Comparison of ENCODE assay signal across 26 mouse cellular contexts in the genomic region with DNA sequence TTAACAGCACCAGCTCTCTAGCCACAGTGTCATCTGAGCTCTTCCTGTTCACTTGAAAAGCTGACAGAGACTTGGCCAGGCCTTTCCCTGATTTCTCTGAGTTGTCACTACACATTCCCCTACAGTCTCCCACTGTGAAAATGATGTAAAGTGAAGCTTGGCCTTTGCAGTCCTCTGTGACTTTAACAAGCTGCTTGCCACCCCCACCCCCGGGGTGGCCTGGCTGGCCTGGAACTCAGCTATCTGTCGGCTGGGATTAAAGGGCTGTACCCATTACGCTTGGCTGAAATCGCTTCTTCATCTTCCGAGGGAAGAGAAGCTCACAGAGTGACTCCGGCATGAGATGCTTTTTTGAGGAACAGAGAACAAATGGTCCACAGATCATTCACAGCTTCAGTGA. TPM values are rescaled to one million over a fixed set of nuclear protein-coding genes. Genes with fewer than 3 reads are reported as not detected.
A peak's percentile ranks its signal among the peaks of the same experiment; 100 is the strongest.
DNase-seq lines count a peak whose midpoint lies in the region; ATAC-seq and TF ChIP-seq lines count a peak whose summit lies in the region.
"Had no signal": no experiment of that assay in that cellular context is flagged by ENCODE, and none has a peak within 500 bp of the region (broad histone marks: within the 10 kb centered on the region; RNA-seq: fewer than 3 reads in every experiment).

No protein-coding gene starts in this region.

- H3K4me2 ChIP-seq in heart, embryonic 16.5 days (ENCODE audit: low read depth, low read length) = no peak overlapping the region
- H3K4me2 ChIP-seq: forebrain, embryonic 13.5 days; heart, embryonic 15.5 days; hindbrain, embryonic 13.5 days; intestine, embryonic 15.5 days had no signal

- intact Hi-C loops in heart, postnatal 10 days (cut with DNase I) = loop anchor here (5.0 kb wide), 1 partner anchor 189 kb away; no protein-coding TSS in a partner anchor
- intact Hi-C loops in heart, adult 2 months (cut with DNase I) = no loop called here
- intact Hi-C loops in gastrocnemius, postnatal 36 days (cut with DNase I) = no loop called here

- H3K27me3 ChIP-seq in heart, embryonic 10.5 days (ENCODE audit: insufficient read depth, poor library complexity, severe bottlenecking) = no peaks in the 10 kb centered on the region
- H3K27me3 ChIP-seq in heart, embryonic 16.5 days (ENCODE audit: control insufficient read depth, insufficient read depth, low read length) = no peaks in the 10 kb centered on the region
- no peaks in the 10 kb centered on the region for H3K27me3 ChIP-seq in heart, adult 2 months (ENCODE audit: control insufficient read depth, insufficient read depth, low read length)
- H3K27me3 ChIP-seq: forebrain, embryonic 13.5 days; heart, embryonic 15.5 days; hindbrain, embryonic 13.5 days; intestine, embryonic 15.5 days; Patski had no signal

- ATAC-seq in heart, embryonic 16.5 days (replicated peaks; ENCODE audit: extremely low read depth, insufficient read depth, low FRiP score) = no peak
- ATAC-seq in megakaryocyte-erythroid progenitor cell, adult 5-6 weeks (replicated peaks; ENCODE audit: low FRiP score, low TSS enrichment, poor library complexity, severe bottlenecking) = no peak
- ATAC-seq: forebrain, embryonic 13.5 days; forebrain, embryonic 16.5 days; hindbrain, embryonic 16.5 days; intestine, embryonic 15.5 days; Patski had no signal

- H3K4me1 ChIP-seq in heart, embryonic 10.5 days = peaks cover 11% of the 10 kb centered on the region; the same call in 1 of the 2 replicates
- H3K4me1 ChIP-seq in heart, embryonic 16.5 days (ENCODE audit: control insufficient read depth, insufficient read depth, low read length) = peaks cover 37% of the 10 kb centered on the region
- H3K4me1 ChIP-seq in heart, adult 2 months (ENCODE audit: control insufficient read depth, insufficient read depth, low read length) = peaks cover 2% of the 10 kb centered on the region
- H3K4me1 ChIP-seq: hindbrain, embryonic 13.5 days; intestine, embryonic 15.5 days had no signal

- 63% methylated on average over 6 of the region's 6 CpGs for WGBS in heart, embryonic 10.5 days
- WGBS in heart, embryonic 16.5 days = 58% methylated on average over 6 of the region's 6 CpGs
- 64% methylated on average over 6 of the region's 6 CpGs for WGBS in heart, adult 2 months

- no peak for TF ChIP-seq POLR2A in heart, adult 2 months (IDR thresholded peaks at IDR 0.05; ENCODE audit: insufficient read depth, low read depth, low read length)

- H3K4me3 ChIP-seq in heart, embryonic 10.5 days = no peak overlapping the region
- no peak overlapping the region for H3K4me3 ChIP-seq in heart, embryonic 16.5 days (ENCODE audit: low read length)
- H3K4me3 ChIP-seq in heart, adult 2 months = no peak overlapping the region
- H3K4me3 ChIP-seq: forebrain, embryonic 10.5 days; forebrain, embryonic 13.5 days; heart, embryonic 15.5 days; hindbrain, embryonic 10.5 days; hindbrain, embryonic 13.5 days; intestine, embryonic 15.5 days had no signal

- no peak overlapping the region for H3K9ac ChIP-seq in heart, embryonic 16.5 days (ENCODE audit: low read length)
- H3K9ac ChIP-seq in heart, adult 2 months (ENCODE audit: low read depth, low read length) = no peak overlapping the region
- H3K9ac ChIP-seq: forebrain, embryonic 13.5 days; heart, embryonic 15.5 days; hindbrain, embryonic 13.5 days; intestine, embryonic 15.5 days had no signal

- H3K9me3 ChIP-seq in heart, embryonic 10.5 days = no peaks in the 10 kb centered on the region
- 0 out of 2 replicates have a peak, but pooled peaks cover 3% of the 10 kb centered on the region for H3K9me3 ChIP-seq in heart, embryonic 16.5 days (replicated peaks; ENCODE audit: control insufficient read depth, low read length)
- H3K9me3 ChIP-seq: forebrain, embryonic 10.5 days; forebrain, embryonic 13.5 days; heart, embryonic 15.5 days; hindbrain, embryonic 10.5 days; hindbrain, embryonic 13.5 days; intestine, embryonic 15.5 days had no signal

- no peaks in the 10 kb centered on the region for H3K79me2 ChIP-seq in heart, adult 2 months (replicated peaks; ENCODE audit: control insufficient read depth, insufficient read depth, low read length)

- no peak for TF ChIP-seq EP300 in heart, adult 2 months (IDR thresholded peaks at IDR 0.05; ENCODE audit: insufficient read depth, low read depth, low read length)

- TF ChIP-seq CTCF in heart, adult 2 months (IDR thresholded peaks at IDR 0.05) = no peak

- no peak overlapping the region for H3K27ac ChIP-seq in heart, embryonic 10.5 days
- 0 out of 2 replicates have a peak overlapping the region, but pooled peaks have one; percentile 10 for H3K27ac ChIP-seq in heart, embryonic 16.5 days (ENCODE audit: low read length)
- no peak overlapping the region for H3K27ac ChIP-seq in heart, adult 2 months
- H3K27ac ChIP-seq: forebrain, embryonic 10.5 days; forebrain, embryonic 13.5 days; heart, embryonic 15.5 days; hindbrain, embryonic 10.5 days; hindbrain, embryonic 13.5 days; intestine, embryonic 15.5 days had no signal

- DNase-seq in heart, embryonic 10.5 days (ENCODE audit: low spot score) = peak; percentile 38
- DNase-seq in heart, postnatal 10 days = no peak
- no peak for DNase-seq in heart, adult 2 months
- DNase-seq in Muller cell, postnatal 12 days (ENCODE audit: inconsistent ontology term) = peak; percentile 85
- DNase-seq in retina, embryonic 14.5 days (ENCODE audit: low spot score) = peak; percentile 61
- no peak for DNase-seq in gastrocnemius, postnatal 36 days
- DNase-seq: adrenal gland, postnatal 10 days; adrenal gland, postnatal 36 days; cerebellum, adult 18-20 months; cerebellum, adult 9-11 months; cerebellum, postnatal 25 days; gastrocnemius, postnatal 10 days; heart, adult 18-20 months; heart, postnatal 36 days; kidney, adult 18-20 months had no signal

- H3K36me3 ChIP-seq in heart, embryonic 10.5 days = peaks cover 98% of the 10 kb centered on the region
- H3K36me3 ChIP-seq in heart, embryonic 16.5 days (ENCODE audit: control insufficient read depth, insufficient read depth) = peaks cover 77% of the 10 kb centered on the region
- no peaks in the 10 kb centered on the region for H3K36me3 ChIP-seq in heart, adult 2 months (ENCODE audit: control insufficient read depth, insufficient read depth, low read length)
- H3K36me3 ChIP-seq: hindbrain, embryonic 13.5 days had no signal

RNA-seq across cellular contexts. Expression of a gene that starts 35.3 kb away (rescaled TPM):
- 166 and 209 TPM in 2 replicates for polyA plus RNA-seq in heart, embryonic 10.5 days (2016; fragmentation: Nextera tagmentation; extraction: Ambion mirVana)
- total RNA-seq in heart, postnatal 10 days (2021) = 100 to 1,000 TPM; 373 to 380 TPM
- 246 and 263 TPM in 2 replicates for polyA plus RNA-seq in heart, embryonic 16.5 days (2015; fragmentation: Nextera tagmentation; extraction: Ambion mirVana)
- total RNA-seq in heart, adult 2 months (2021) = 100 to 1,000 TPM; 374 to 406 TPM
- 85.0 and 180 TPM in 2 replicates for polyA plus RNA-seq in heart, adult 2 months (2012; rRNA removed)
- total RNA-seq in gastrocnemius, postnatal 36 days (2021) = 100 to 1,000 TPM; 195 to 197 TPM
- total RNA-seq in megakaryocyte-erythroid progenitor cell, adult 5-6 weeks (2014; fragmentation: Nextera tagmentation) = 81.1 and 83.7 TPM in 2 replicates
- 165 and 177 TPM in 2 replicates for total RNA-seq in megakaryocyte-erythroid progenitor cell, adult 5-6 weeks (2017)

RNA-seq across cellular contexts. Expression of a gene that starts 50.9 kb away (rescaled TPM):
- 66.1 and 102 TPM in 2 replicates for polyA plus RNA-seq in heart, embryonic 10.5 days (2016; fragmentation: Nextera tagmentation; extraction: Ambion mirVana)
- 100 to 1,000 TPM; 250 to 255 TPM for total RNA-seq in heart, postnatal 10 days (2021)
- polyA plus RNA-seq in heart, embryonic 16.5 days (2015; fragmentation: Nextera tagmentation; extraction: Ambion mirVana) = 92.1 and 113 TPM in 2 replicates
- total RNA-seq in heart, adult 2 months (2021) = 10 to 100 TPM; 55.3 to 58.1 TPM
- polyA plus RNA-seq in heart, adult 2 months (2012; rRNA removed) = 25.1 and 44.1 TPM in 2 replicates
- total RNA-seq in gastrocnemius, postnatal 36 days (2021) = 10 to 100 TPM; 22.2 to 24.5 TPM
- not detected in 2 replicates for total RNA-seq in megakaryocyte-erythroid progenitor cell, adult 5-6 weeks (2014; fragmentation: Nextera tagmentation)
- not detected in 2 replicates for total RNA-seq in megakaryocyte-erythroid progenitor cell, adult 5-6 weeks (2017)

Comparison
In these comparisons a context has a peak if more than half of its experiments do, and no peak if none do; other contexts are left out.
1. DNase-seq: peak in heart, embryonic 10.5 days (single experiment), Muller cell, postnatal 12 days (single experiment) and retina, embryonic 14.5 days (single experiment); none in heart, postnatal 10 days (0 of 2), heart, adult 2 months (0 of 2) and gastrocnemius, postnatal 36 days (0 of 2).
2. RNA of a gene that starts 50.9 kb away (total RNA-seq): 250 to 255 TPM in heart, postnatal 10 days, 55.3 to 58.1 TPM in heart, adult 2 months and 22.2 to 24.5 TPM in gastrocnemius, postnatal 36 days; not detected in megakaryocyte-erythroid progenitor cell, adult 5-6 weeks; every median in the first group is over 10 times any median in the second.